Mouse (Mus musculus) heart, postnatal 14 days (tissue): ENCODE measurements around the gene Mrpl49. TPM values are rescaled to one million over a fixed set of nuclear protein-coding genes. Genes with fewer than 3 reads are reported as not detected.
A peak's percentile ranks its signal among the peaks of the same experiment; 100 is the strongest.

Source experiments
- DNase-seq, 2 experiments: peaks; one replicate each; pipeline ENCODE4 v3.0.0; 2021 to 2022
- intact Hi-C: fragments of 180-260 bp; cut with DNase I; formaldehyde crosslinking; loops from one replicate; pipeline ENCODE4 v1.15.1; 2025
- long read RNA-seq, 2 experiments: library from polyadenylated mRNA; stranded (forward); transcript quantifications; one replicate each; pipeline ENCODE4 v2.0.0; 2021
- total RNA-seq, 2 experiments: library from RNA; stranded (reverse); gene quantifications; 2 replicates each; pipeline ENCODE4 v1.2.3; 2021

Gene Mrpl49
- total RNA-seq = 10 to 100 TPM; 37.1 to 37.4 TPM
- long read RNA-seq, experiment 1, transcript Mrpl49-201 (4 exons, 1,764 nt) = major isoform, 54 of 57 reads
- long read RNA-seq, experiment 1, partial matches to known transcripts = 0 of 57 reads
- long read RNA-seq, experiment 1, other reads (novel, unspliced or antisense) = 3 of 57 reads
- long read RNA-seq, experiment 2, transcript Mrpl49-201 (4 exons, 1,764 nt) = major isoform, 53 of 57 reads
- long read RNA-seq, experiment 2, partial matches to known transcripts = 1 of 57 reads
- long read RNA-seq, experiment 2, other reads (novel, unspliced or antisense) = 3 of 57 reads

- intact Hi-C loops = loop anchor here (2.0 kb wide), 1 partner anchor 27 kb away; the partner anchor contains the start of genes Cdca5 and Zfpl1
- DNase-seq = peak; percentile 99 to 100
Measured at GRCm38 (mm10) chr19:6057313-6058096, at the start of gene Mrpl49, which contains the start of gene Fau. Gene Mrpl49, minus strand, starts transcription at chr19:6057785. Gene Fau, plus strand, starts transcription at chr19:6057844.

- DNase-seq = no peak
- intact Hi-C loops = no loop called here
Measured at GRCm38 (mm10) chr19:6105586-6105985, 48.0 kb upstream of the Mrpl49 start, which contains the start of gene Naaladl1. Gene Naaladl1, plus strand, starts transcription at chr19:6105782.

GRCm38 (mm10) chr19:6104476-6104875 lies 46.9 kb upstream of the Mrpl49 start:
- DNase-seq = no peak
- intact Hi-C loops = no loop called here

- intact Hi-C loops = no loop called here
- peak in 1 of 2 experiments; percentile 21 for DNase-seq
Measured at GRCm38 (mm10) chr19:6102169-6102853, 44.7 kb upstream of the Mrpl49 start.

- intact Hi-C loops = no loop called here
Measured at GRCm38 (mm10) chr19:6101186-6101585, 43.6 kb upstream of the Mrpl49 start.

GRCm38 (mm10) chr19:6097847-6098246 lies 40.3 kb upstream of the Mrpl49 start:
- DNase-seq = no peak
- intact Hi-C loops = no loop called here

More at GRCm38 (mm10) chr19:6101186-6101585, 43.6 kb upstream of the Mrpl49 start:
- no peak for DNase-seq

GRCm38 (mm10) chr19:6094119-6094518 lies 36.5 kb upstream of the Mrpl49 start, which contains the start of gene AC131692.1:
Gene AC131692.1, plus strand, starts transcription at chr19:6094419.
- intact Hi-C loops = no loop called here
- DNase-seq = no peak

- intact Hi-C loops = no loop called here
- DNase-seq = no peak
Measured at GRCm38 (mm10) chr19:6088841-6089240, 31.3 kb upstream of the Mrpl49 start.

GRCm38 (mm10) chr19:6085417-6085879 lies 27.9 kb upstream of the Mrpl49 start:
- intact Hi-C loops = loop anchor here (2.0 kb wide), 1 partner anchor 29 kb away; the partner anchor contains the start of genes Fau and Mrpl49
- peak; percentile 26 to 30 for DNase-seq

- DNase-seq = peak; percentile 96 to 98
- intact Hi-C loops = loop anchor here (2.0 kb wide), 1 partner anchor 28 kb away; the partner anchor contains the start of genes Fau and Mrpl49
Measured at GRCm38 (mm10) chr19:6084478-6085248, 27.1 kb upstream of the Mrpl49 start, which contains the start of the genes Zfpl1 and Cdca5. Gene Zfpl1, minus strand, starts transcription at chr19:6084956. Gene Cdca5, plus strand, starts transcription at chr19:6084983.

- intact Hi-C loops = no loop called here
- DNase-seq = no peak
Measured at GRCm38 (mm10) chr19:6082156-6082555, 24.6 kb upstream of the Mrpl49 start, which contains the start of gene Gm28374. Gene Gm28374, minus strand, starts transcription at chr19:6082256.

- intact Hi-C loops = no loop called here
- DNase-seq = no peak
Measured at GRCm38 (mm10) chr19:6079983-6080480, 22.4 kb upstream of the Mrpl49 start, which contains the start of gene Tmem262. Gene Tmem262, plus strand, starts transcription at chr19:6080033.

GRCm38 (mm10) chr19:6076564-6077393 lies 19.2 kb upstream of the Mrpl49 start, which contains the start of gene Vps51:
Gene Vps51, minus strand, starts transcription at chr19:6077231.
- intact Hi-C loops = no loop called here
- peak; percentile 79 to 89 for DNase-seq

- intact Hi-C loops = no loop called here
- DNase-seq = no peak
Measured at GRCm38 (mm10) chr19:6073889-6074288, 16.3 kb upstream of the Mrpl49 start.

GRCm38 (mm10) chr19:6071261-6071660 lies 13.7 kb upstream of the Mrpl49 start:
- no peak for DNase-seq
- intact Hi-C loops = no loop called here

GRCm38 (mm10) chr19:6070571-6071250 lies 13.1 kb upstream of the Mrpl49 start:
- DNase-seq = no peak
- intact Hi-C loops = no loop called here

- intact Hi-C loops = loop anchor here (10.0 kb wide), 1 partner anchor 265 kb away; the partner anchor contains the start of gene Men1
- DNase-seq = no peak
Measured at GRCm38 (mm10) chr19:6069851-6070250, 12.3 kb upstream of the Mrpl49 start.
